9 mouse cellular contexts compared by ENCODE assay signal in the genomic region with DNA sequence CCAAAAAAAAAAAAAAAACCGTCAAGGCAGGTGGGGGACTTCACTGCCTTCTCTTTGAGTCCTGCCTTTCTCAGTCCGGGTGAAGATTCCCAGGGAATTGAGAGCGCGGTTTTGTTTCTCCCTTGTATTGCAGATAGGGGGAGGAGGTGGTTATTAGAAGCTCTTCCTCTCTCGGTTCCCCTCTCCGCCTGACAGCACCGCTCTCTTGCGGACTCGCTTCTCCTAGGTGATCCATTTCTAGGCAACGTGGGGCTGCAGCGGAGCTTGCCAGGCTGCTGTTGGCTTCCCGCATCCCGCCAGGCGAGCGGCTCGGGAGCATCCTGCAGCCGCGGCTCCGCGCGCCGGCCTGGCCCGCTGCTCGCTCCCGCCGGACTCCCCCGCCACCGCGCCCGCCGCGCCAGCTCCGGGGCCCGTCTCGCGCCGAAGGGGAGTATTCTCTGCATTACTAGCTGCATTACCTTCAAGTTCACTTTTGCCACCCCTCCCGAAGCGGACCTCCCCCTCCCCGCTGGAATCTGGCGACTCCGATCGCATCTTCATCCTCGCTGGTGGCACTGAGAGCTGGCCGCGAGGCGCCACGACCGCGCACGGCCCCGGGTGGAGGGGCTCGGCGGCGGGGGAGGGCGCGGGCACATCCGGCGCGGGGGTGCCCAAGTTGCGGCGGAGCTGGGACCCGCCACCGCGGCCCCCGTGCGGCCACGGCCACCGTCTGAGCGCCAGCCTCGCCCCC. TPM values are rescaled to one million over a fixed set of nuclear protein-coding genes. Genes with fewer than 3 reads are reported as not detected.
DNase-seq lines count a peak whose midpoint lies in the region; ATAC-seq lines count a peak whose summit lies in the region.
"Had no signal": no experiment of that assay in that cellular context is flagged by ENCODE, and none has a peak within 500 bp of the region (broad histone marks: within the 10 kb centered on the region; RNA-seq: fewer than 3 reads in every experiment).

A gene (plus strand): TSS at position 51 of the 730 bp plus-strand sequence.

- H3K9me3 ChIP-seq in megakaryocyte, embryonic 14.5 days: peaks cover 8% of the 10 kb centered on the region; the same call in 1 of the 2 replicates
- H3K9me3 ChIP-seq in heart, embryonic 16.5 days (replicated peaks; ENCODE audit: control insufficient read depth, low read length): no peaks in the 10 kb centered on the region
- no peaks in the 10 kb centered on the region for H3K9me3 ChIP-seq in stomach, embryonic 14.5 days (ENCODE audit: control insufficient read depth, low read depth, low read length)

- peak within 1 kb of the TSS; percentile 84 for H3K4me3 ChIP-seq in megakaryocyte, embryonic 14.5 days (replicated peaks)
- peak within 1 kb of the TSS; percentile 83 for H3K4me3 ChIP-seq in heart, embryonic 16.5 days (ENCODE audit: low read length)
- H3K4me3 ChIP-seq in stomach, embryonic 14.5 days (ENCODE audit: low read depth, low read length): peak within 1 kb of the TSS; percentile 69

- under 1% methylated on average over 71 of the region's 71 CpGs for WGBS in heart, embryonic 16.5 days
- WGBS in stomach, embryonic 14.5 days: under 1% methylated on average over 71 of the region's 71 CpGs

- H3K4me2 ChIP-seq in heart, embryonic 16.5 days (ENCODE audit: low read depth, low read length): peak within 1 kb of the TSS; percentile 98
- peak within 1 kb of the TSS; percentile 93 for H3K4me2 ChIP-seq in stomach, embryonic 14.5 days (replicated peaks; ENCODE audit: low read depth, low read length)

- H3K9ac ChIP-seq in heart, embryonic 16.5 days (ENCODE audit: low read length): peak within 1 kb of the TSS; percentile 68
- peak within 1 kb of the TSS; percentile 25; the same call in 1 of the 2 replicates for H3K9ac ChIP-seq in stomach, embryonic 14.5 days (replicated peaks; ENCODE audit: low read depth, low read length)

- H3K36me3 ChIP-seq in megakaryocyte, embryonic 14.5 days (replicated peaks; ENCODE audit: low read length): no peaks in the 10 kb centered on the region
- H3K36me3 ChIP-seq in heart, embryonic 16.5 days (ENCODE audit: control insufficient read depth, insufficient read depth): no peaks in the 10 kb centered on the region
- no peaks in the 10 kb centered on the region for H3K36me3 ChIP-seq in stomach, embryonic 14.5 days (ENCODE audit: control insufficient read depth, insufficient read depth, low read length)

- peaks cover 51% of the 10 kb centered on the region for H3K27me3 ChIP-seq in megakaryocyte, embryonic 14.5 days (replicated peaks)
- H3K27me3 ChIP-seq in heart, embryonic 16.5 days (ENCODE audit: control insufficient read depth, insufficient read depth, low read length): peaks cover 17% of the 10 kb centered on the region
- H3K27me3 ChIP-seq in stomach, embryonic 14.5 days (ENCODE audit: control insufficient read depth, insufficient read depth, low read length): no peaks in the 10 kb centered on the region; the same call in 1 of the 2 replicates

- DNase-seq in embryo, embryonic 11 days: peak; percentile 75
- DNase-seq in left cerebral cortex, adult 11 months (ENCODE audit: low spot score): peak; percentile 51
- no peak for DNase-seq in spleen, adult 12 weeks (ENCODE audit: low spot score)

- ATAC-seq in megakaryocyte, adult 5-6 weeks (ENCODE audit: poor library complexity, severe bottlenecking): no peak
- 0 out of 2 replicates have a peak, but pooled peaks have one; percentile 4 for ATAC-seq in heart, embryonic 16.5 days (replicated peaks; ENCODE audit: extremely low read depth, insufficient read depth, low FRiP score)
- ATAC-seq in megakaryocyte progenitor cell, adult 5-6 weeks (replicated peaks; ENCODE audit: poor library complexity): peak; percentile 14; the same call in 1 of the 2 replicates
- ATAC-seq in stomach, embryonic 14.5 days (ENCODE audit: insufficient number of reproducible peaks, insufficient read depth, low FRiP score, low read depth): peak; percentile 49; the same call in 1 of the 2 replicates

- no peak within 1 kb of the TSS for H3K27ac ChIP-seq in heart, embryonic 16.5 days (ENCODE audit: low read length)
- no peak within 1 kb of the TSS for H3K27ac ChIP-seq in stomach, embryonic 14.5 days (ENCODE audit: low read length)

- H3K4me1 ChIP-seq in megakaryocyte, embryonic 14.5 days: peaks cover 18% of the 10 kb centered on the region
- peaks cover 3% of the 10 kb centered on the region; the same call in 1 of the 2 replicates for H3K4me1 ChIP-seq in heart, embryonic 16.5 days (ENCODE audit: control insufficient read depth, insufficient read depth, low read length)
- H3K4me1 ChIP-seq in stomach, embryonic 14.5 days (ENCODE audit: control insufficient read depth, insufficient read depth, low read length): peaks cover 5% of the 10 kb centered on the region; the same call in 1 of the 2 replicates

RNA-seq across cellular contexts. Expression of the gene that starts here (rescaled TPM):
- not detected in 2 replicates for polyA plus RNA-seq in megakaryocyte, embryonic 14.5 days (2012; ENCODE audit: insufficient read depth, low replicate concordance)
- not detected in 2 replicates for total RNA-seq in megakaryocyte, adult 5-6 weeks (2015)
- total RNA-seq in megakaryocyte, adult 5-6 weeks (2017): not detected in 2 replicates
- polyA plus RNA-seq in heart, embryonic 16.5 days (2015; fragmentation: Nextera tagmentation; extraction: Ambion mirVana): 0.55 and 0.56 TPM in 2 replicates
- total RNA-seq in megakaryocyte progenitor cell, adult 5-6 weeks (2015): not detected in 2 replicates
- total RNA-seq in megakaryocyte progenitor cell, adult 5-6 weeks (2017): not detected in 2 replicates
- polyA plus RNA-seq in stomach, embryonic 14.5 days (2014; fragmentation: Nextera tagmentation; extraction: Ambion mirVana): 1.7 and 2.2 TPM in 2 replicates
- total RNA-seq: neutrophil, adult 5-6 weeks had no signal

Comparison
In these comparisons a context has a peak if more than half of its experiments do, and no peak if none do; other contexts are left out.
1. Peak in ATAC-seq, H3K4me3 ChIP-seq, H3K9ac ChIP-seq and H3K4me2 ChIP-seq in heart, embryonic 16.5 days; RNA of the gene not detected or under 1 TPM.
2. Peak in ATAC-seq in megakaryocyte progenitor cell, adult 5-6 weeks; RNA of the gene not detected or under 1 TPM.